Comparison of ENCODE assay signal across 16 mouse cellular contexts in the genomic region with DNA sequence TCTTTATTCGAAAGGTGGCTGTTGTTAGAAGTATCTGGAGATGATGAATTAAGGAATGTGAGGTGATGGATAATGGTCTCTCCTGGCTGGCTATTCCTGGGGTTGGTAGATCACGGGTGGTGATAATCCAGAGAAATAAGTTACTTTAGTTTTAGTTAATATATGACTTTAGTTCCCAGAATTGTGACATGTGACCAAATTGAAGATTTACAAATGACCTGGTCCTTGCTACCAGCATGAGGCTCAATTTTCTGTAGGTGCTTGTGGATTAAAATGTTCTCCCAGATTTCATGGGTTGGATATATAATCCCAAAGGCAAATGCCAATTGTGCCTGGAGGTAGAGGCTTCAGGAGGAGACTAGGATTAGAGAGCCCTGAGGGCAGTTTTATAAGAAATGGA. TPM values are rescaled to one million over a fixed set of nuclear protein-coding genes. Genes with fewer than 3 reads are reported as not detected.
"Had no signal": no experiment of that assay in that cellular context is flagged by ENCODE, and none has a peak within 500 bp of the region (broad histone marks: within the 10 kb centered on the region; RNA-seq: fewer than 3 reads in every experiment).

No protein-coding gene starts in this region.

RNA-seq across cellular contexts. Expression of a gene that starts 53.7 kb away (rescaled TPM):
- polyA plus RNA-seq: cerebellum, adult 2 months; embryonic facial prominence, embryonic 10.5 days; embryonic facial prominence, embryonic 11.5 days; embryonic facial prominence, embryonic 12.5 days; embryonic facial prominence, embryonic 13.5 days; erythroblast, embryonic 14.5 days; forebrain, embryonic 10.5 days; forebrain, embryonic 11.5 days; forebrain, embryonic 12.5 days; forebrain, embryonic 13.5 days; forebrain, embryonic 14.5 days; forebrain, embryonic 15.5 days; forebrain, embryonic 16.5 days; forebrain, postnatal 0 days; gonadal fat pad, adult 2 months; heart, adult 2 months had no signal
